Mouse (Mus musculus): ENCODE data around the gene Ube2r2.
A peak's percentile ranks its signal among the peaks of the same experiment; 100 is the strongest.

Gene Ube2r2

DNA sequence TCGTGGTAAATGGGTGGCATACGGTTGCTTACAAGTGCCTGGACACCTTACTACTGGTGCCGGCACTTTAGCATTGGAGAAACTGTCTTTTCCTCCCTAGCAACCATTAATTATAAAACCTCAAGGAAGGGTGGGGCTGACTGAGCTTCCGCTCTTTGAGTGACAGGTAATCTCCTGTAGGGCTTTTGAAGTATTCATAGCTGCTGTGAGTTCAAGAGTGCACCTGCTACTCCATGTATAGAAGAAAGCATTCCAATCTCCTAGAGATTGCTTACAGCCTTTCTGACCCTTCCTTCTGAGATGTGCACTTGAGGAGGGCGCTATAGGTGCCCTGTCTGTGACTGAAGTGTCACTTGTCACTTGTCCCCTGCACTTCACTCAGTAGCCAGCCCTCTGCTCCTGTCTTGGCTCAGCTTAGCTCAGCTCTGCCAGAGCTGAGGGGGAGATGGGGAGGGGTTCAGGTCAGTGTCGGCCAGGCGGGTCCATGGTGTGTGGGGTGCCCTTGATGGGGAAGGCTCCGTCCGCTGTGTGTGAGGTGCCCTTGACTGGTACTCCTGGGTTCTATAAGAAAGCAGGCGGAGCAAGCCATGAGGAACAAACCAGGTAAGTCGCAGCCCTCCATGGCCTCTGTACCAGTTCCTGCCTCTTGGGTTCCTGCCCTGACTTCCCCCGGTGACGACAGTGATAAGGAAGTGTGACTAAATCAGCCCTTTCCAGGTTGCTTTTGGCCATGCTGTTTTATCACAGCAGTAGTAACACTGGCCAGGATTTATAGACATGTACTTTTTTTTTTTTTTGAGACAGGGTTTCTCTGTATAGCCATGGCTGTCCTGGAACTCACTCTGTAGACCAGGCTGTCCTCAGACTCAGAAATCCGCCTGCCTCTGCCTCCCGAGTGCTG is 44.5 kb downstream of the Ube2r2 start:
- no peak for DNase-seq (ENCODE audit: low spot score)

DNA sequence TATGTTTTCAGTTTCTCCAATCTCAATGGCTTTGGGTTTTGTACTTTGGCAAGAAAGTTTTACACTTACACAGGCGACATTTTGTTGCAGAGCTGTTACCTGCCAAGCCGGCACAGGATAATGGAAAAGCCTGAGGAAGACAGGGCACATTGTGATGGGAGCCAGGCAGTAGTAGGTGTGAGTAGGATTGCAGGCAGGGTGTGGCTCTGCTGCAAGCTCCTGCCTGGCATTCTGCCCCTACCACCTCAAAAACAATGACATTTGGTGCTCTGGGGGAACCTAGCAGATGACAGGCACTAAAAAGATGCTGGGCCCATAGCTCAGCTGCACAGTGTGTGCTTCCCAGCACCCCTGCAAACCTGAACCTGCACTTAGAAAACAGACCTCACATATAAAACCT is 54.3 kb downstream of the Ube2r2 start:
- DNase-seq (ENCODE audit: low spot score): no peak

DNA sequence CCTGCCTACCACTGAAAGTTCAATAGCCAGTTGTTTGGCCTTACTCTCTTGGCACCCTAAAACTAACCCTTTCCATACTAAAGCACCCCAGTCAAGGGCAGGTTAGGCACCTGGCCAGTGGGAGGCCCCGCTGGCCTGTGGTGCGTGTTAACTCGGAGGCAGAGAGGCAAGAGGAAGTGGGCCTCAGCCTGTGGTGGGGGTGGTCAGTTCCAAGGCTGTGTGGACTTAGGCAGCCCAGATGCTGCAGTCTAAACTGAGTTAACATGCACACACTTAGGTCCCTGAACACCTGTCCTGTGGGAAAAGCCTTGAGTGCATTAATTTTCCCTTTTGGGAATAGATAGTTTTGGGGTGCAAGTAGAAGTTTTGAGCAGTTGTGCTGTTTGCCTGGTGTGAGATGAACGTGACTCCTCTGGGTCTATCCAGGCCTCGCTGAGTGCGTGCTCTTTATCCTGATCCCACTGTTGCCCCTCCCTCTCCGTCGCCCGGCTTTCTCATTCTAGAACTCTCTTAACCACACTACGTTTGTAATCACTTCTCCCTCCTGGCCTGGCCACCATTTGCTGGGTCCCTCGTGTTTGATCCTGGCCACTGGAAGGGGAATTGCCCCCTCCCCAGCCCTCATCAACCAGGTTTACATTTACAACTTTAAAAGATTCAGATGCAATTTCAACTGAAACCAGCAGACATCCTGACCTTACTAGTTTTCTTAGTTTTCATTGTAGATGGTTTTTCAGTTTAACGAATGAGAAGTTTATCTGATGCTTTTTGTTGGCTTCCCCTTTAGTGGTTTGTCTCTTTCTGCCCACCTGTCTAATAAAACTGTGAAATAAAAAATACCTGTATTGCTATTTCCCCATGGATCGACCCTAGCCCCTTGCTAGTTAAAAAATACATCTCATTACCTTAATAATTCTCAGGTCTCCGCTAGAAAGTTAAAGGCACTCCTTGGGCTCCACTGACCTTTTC is 57.3 kb downstream of the Ube2r2 start:
- no peak for DNase-seq (ENCODE audit: low spot score)

DNA sequence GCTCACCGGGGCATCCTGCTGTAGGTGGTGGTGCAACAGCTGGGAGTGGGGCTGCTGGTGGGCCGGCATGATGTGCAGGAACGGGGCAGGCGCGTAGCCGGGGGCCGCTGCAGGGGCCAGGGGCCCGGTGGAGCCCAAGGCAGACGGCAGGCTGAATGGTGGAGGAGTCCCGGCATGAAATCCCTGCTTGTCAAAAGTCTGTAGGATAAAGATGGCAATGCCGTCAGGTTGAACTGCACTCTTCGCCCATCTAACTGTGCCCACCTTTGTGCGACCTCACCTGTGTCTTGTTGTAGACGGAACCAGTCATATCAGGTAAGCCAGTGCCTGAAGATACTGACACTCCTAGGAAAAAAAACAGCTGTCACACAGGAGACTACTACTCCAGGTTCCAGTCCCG is 59.8 kb downstream of the Ube2r2 start:
- no peak for DNase-seq (ENCODE audit: low spot score)

DNA sequence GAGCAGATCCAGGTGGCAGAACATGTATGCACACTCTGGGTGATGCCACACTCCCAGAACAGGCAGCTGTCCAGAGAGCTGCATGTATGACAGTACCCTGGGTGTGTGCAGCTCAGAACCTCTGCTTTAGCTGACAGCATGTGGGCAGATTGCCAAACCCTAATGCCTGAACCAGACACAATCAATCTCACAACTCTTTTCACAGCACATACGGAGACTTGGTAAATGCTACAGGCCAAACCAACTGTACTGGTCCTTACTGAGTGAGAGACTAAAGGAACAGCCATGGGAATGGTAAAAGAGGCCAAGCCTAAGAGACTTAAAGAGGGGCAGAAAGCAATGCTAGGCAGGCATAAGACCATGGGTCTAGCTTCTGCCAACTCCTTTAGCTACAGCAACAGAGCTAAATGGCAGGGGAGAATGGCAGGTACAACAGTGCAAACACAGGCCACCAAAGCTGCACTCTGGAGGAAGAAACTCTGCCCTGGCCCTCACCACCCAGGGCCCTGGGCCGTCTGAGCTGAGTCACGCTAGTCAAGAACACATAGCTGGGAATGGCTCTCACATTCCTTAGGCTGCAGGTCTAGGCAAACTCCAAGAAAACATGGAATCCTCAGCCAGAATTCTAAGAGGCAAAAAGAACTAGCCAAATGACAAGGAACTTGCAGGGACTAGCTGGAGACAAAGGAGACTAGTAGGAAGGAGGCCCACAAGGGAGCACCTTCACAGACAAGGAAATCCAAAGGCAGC is 61.5 kb downstream of the Ube2r2 start:
- peak; percentile 24 for DNase-seq (ENCODE audit: low spot score)

DNA sequence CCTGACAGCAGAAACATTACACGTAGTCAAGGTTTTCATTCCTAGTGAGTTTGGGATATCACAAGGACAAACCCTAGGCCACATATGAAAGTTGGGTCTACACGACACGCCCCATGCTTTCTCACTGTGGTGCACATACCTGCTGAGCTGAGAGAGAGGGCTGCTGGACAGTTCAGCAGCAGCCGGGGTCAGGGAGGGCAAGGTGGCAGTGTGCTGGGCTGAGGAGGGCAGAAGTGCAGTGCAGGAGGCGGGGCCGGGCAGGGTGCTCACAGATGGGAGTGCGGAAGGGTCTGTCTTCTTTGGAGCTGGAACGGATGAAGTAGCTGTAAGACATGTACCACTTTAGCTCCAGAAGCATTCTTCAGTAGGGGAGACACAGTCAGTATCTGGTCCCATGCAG is 66.6 kb downstream of the Ube2r2 start:
- DNase-seq (ENCODE audit: low spot score): no peak

DNA sequence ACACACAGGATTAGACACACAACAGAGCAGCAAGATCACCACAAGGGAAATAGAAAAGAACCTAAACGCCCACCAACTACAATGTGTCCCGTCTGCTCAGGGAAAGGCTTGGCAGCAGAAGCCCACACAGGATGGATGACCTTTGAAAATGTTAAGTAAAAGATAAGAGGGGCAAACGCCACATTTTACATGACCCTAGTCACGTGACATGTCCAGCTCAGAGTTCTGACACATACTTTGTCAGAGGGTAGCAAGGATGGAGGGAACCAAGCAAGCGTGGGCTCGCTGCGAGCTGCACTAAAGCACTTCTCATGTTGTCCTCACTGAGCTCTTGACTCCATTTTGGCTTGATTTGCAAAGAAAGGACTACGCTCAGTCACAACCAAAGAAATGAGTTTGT is 70.2 kb downstream of the Ube2r2 start:
- DNase-seq (ENCODE audit: low spot score): no peak

DNA sequence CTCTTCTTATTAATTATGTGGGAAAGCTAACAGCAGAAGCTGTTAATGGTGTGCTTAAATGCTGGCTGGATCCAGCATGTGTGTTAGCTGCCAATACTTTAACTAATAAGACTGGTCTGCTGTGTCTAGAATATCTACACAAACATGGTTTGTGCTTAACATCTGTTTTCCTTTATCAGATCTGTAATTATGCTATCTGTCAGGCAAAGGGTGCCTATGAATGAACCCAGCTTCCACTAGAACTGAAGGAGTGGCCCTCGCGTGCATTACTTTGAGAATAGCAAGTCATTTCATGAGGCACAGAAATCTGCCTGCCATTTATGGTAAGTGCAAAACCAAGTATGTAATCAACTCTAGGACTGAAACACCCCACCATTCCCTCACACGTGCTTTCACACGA is 72.5 kb downstream of the Ube2r2 start:
- DNase-seq (ENCODE audit: low spot score): no peak

DNA sequence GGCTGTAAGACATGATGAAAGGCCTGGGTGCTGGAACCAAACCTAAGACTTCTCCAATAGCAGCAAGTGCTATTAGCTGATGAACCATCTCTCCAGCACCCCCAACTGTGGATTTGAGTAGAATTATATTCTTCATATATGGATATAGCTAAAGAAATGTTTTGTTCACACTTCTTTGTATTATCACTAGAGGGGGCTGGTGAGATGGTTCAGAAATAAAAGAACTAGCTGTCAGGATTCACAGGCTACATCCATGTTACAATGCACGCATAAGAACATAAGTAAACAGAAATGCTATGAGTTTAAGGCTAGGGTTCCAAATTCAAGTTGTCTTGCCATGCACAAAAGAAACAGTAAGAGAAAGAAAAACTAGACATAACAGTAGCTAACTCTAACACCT is 89.9 kb downstream of the Ube2r2 start:
- DNase-seq (ENCODE audit: low spot score): peak; percentile 22

DNA sequence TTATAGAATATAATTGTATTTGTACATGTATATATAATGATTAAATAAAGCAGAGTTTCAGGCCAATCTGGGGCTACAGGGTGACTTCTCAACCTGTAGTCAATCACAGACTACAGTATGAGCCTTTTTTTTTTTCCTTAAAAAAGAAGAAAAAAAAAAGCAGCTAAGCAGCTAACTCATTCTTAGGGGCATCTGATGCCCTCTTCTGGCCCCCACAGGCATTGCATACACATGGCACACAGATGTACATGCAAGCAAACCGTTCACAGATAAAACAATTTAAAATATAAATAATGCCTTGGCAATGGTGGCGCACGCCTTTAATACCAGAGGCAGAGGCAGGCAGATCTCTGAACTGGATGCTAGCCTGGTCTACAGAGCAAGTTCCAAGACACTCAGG is 90.8 kb downstream of the Ube2r2 start:
- peak; percentile 50 for DNase-seq (ENCODE audit: low spot score)

DNA sequence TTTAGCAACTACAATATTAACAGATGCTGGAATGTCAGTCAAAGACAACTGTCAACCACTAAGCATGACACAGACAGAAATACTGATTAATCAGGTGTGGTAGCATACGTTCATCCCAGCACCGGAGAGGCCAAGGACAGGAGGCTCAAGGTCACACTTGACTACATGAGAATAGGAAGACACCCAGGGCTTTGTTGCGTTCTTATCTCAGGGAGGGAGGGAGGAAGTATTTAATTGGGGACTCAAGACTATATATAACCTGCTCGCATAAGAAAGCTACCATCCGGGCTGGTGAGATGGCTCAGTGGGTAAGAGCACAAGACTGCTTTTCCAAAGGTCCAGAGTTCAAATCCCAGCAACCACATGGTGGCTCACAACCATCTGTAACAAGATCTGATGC is 100.1 kb downstream of the Ube2r2 start:
- no peak for DNase-seq (ENCODE audit: low spot score)

DNA sequence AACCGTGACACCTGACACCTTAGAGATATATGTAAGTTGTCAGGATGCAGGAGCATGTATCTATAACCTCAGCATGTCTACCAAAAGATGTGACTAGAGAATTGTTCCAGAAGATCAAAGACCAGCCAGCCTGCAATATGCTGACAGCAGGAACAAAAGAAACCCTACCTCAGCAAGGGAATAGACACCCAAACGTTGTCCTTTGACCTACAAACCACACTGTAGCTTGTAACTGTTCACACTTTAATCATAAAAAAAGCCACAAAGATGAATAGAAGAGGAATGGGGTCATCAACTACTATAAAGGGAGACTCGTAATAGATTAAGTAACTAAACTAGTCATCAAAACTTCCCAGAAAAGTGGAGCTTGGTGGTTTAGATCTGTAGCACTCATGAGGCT is 105.4 kb downstream of the Ube2r2 start:
- no peak for DNase-seq (ENCODE audit: low spot score)
